Mouse (Mus musculus) liver, embryonic 15.5 days (tissue): ENCODE measurements at regions not wholly inside any gene's neighbourhood (a gene's known extent, or its start where the extent isn't known, plus 50 kb on each side); places are given as distances from the start of the nearest gene placed in this dataset.

Source experiments
- ATAC-seq: fragments of 200-750 bp; cut with Nextera tagmentation; 2 replicates; pipeline ENCODE4 v1.8.0; 2017; ENCODE audit warnings: moderate number of reproducible peaks, mild to moderate bottlenecking, moderate library complexity; ENCODE audit not compliant: insufficient read depth
- H3K27ac ChIP-seq: fragments of 300-500 bp; sonication (generic); replicated peaks from 2 replicates; pipeline ENCODE4 v1.5.1; 2015; ENCODE audit warnings: mild to moderate bottlenecking, inconsistent platforms
- H3K27me3 ChIP-seq: fragments of 300-500 bp; sonication (generic); 2 replicates; pipeline ENCODE4 v1.6.1; 2015; ENCODE audit warnings: mild to moderate bottlenecking, inconsistent platforms
- H3K36me3 ChIP-seq: fragments of 300-500 bp; sonication (generic); replicated peaks from 2 replicates; pipeline ENCODE4 v1.6.1; 2015; ENCODE audit warnings: moderate library complexity, mild to moderate bottlenecking, inconsistent platforms
- H3K4me1 ChIP-seq: fragments of 300-500 bp; sonication (generic); replicated peaks from 2 replicates; pipeline ENCODE4 v1.6.1; 2015; ENCODE audit warnings: inconsistent platforms
- H3K4me2 ChIP-seq: fragments of 300-500 bp; sonication (generic); 2 replicates; pipeline ENCODE4 v1.6.1; 2015; ENCODE audit warnings: moderate library complexity, mild to moderate bottlenecking, inconsistent platforms
- H3K4me3 ChIP-seq: fragments of 300-500 bp; sonication (generic); replicated peaks from 2 replicates; pipeline ENCODE4 v1.5.1; 2015; ENCODE audit warnings: mild to moderate bottlenecking, inconsistent platforms
- H3K9ac ChIP-seq: fragments of 300-500 bp; sonication (generic); 2 replicates; pipeline ENCODE4 v1.6.1; 2015; ENCODE audit warnings: moderate library complexity, mild to moderate bottlenecking, inconsistent platforms
- H3K9me3 ChIP-seq: fragments of 300-500 bp; sonication (generic); replicated peaks from 2 replicates; pipeline ENCODE4 v1.6.1; 2016; ENCODE audit warnings: inconsistent platforms
- WGBS: fragments of 180-500 bp; shearing (Covaris S2); methylation state at CpG from one replicate; pipeline ENCODE4 v1.1.7; 2015; ENCODE audit warnings: mixed read lengths; ENCODE audit not compliant: insufficient replicate concordance; 5-methylcytosine and 5-hydroxymethylcytosine counted together

- Histone ChIP-seq H3K9ac (no peak overlapping the region), H3K4me1 (no peaks in the 10 kb centered on the region), H3K4me3 (no peak overlapping the region), H3K27ac (no peak overlapping the region), H3K36me3 (no peaks in the 10 kb centered on the region), H3K9me3 (no peaks in the 10 kb centered on the region), H3K4me2 (no peak overlapping the region), H3K27me3 (no peaks in the 10 kb centered on the region)
- 83% methylated on average over 2 of the region's 2 CpGs for WGBS
- ATAC-seq = no peak
Observed at GRCm38 (mm10) chr8:57191153-57191552, 129.6 kb upstream of the Hand2 start.

GRCm38 (mm10) chr8:57200280-57200679, 120.5 kb upstream of the Hand2 start:
- Histone ChIP-seq H3K4me2 (no peak overlapping the region), H3K27ac (no peak overlapping the region), H3K27me3 (no peaks in the 10 kb centered on the region), H3K4me1 (no peaks in the 10 kb centered on the region), H3K9me3 (no peaks in the 10 kb centered on the region), H3K4me3 (no peak overlapping the region), H3K9ac (no peak overlapping the region), H3K36me3 (no peaks in the 10 kb centered on the region)
- ATAC-seq = no peak
- WGBS = 73% methylated on average over 8 of the region's 8 CpGs

- Histone ChIP-seq H3K9me3 (no peaks in the 10 kb centered on the region), H3K4me2 (no peak overlapping the region), H3K27ac (no peak overlapping the region), H3K27me3 (no peaks in the 10 kb centered on the region), H3K36me3 (no peaks in the 10 kb centered on the region), H3K9ac (no peak overlapping the region), H3K4me1 (no peaks in the 10 kb centered on the region), H3K4me3 (no peak overlapping the region)
- WGBS = 57% methylated on average over 6 of the region's 6 CpGs
- no peak for ATAC-seq
Observed at GRCm38 (mm10) chr8:57209584-57209983, 111.2 kb upstream of the Hand2 start.

DNA sequence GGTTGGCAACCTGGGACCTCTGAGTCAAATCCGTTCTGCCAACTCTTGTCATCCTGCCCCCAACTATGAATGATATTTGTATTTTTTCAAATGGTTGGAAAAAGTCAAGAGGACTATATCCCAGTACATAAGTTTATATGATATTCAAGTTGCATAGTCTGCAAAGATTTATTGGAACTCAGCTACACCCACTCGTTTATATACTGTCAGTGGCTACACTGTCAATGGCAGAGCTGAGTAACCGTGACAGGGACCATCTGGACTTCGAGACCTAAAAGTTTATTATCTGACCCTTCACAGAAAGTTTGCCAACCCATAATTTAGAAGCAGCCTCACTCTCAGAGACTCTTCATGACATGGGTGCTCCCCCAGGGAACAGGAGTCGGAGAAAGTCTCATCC, 107.7 kb upstream of the Hand2 start:
- Histone ChIP-seq H3K4me1 (no peaks in the 10 kb centered on the region), H3K27me3 (no peaks in the 10 kb centered on the region), H3K9ac (no peak overlapping the region), H3K27ac (no peak overlapping the region), H3K4me3 (no peak overlapping the region), H3K4me2 (no peak overlapping the region), H3K9me3 (no peaks in the 10 kb centered on the region), H3K36me3 (no peaks in the 10 kb centered on the region)
- 64% methylated on average over 5 of the region's 5 CpGs for WGBS
- no peak for ATAC-seq

GRCm38 (mm10) chr8:57213982-57214930, 106.5 kb upstream of the Hand2 start:
- Histone ChIP-seq H3K27ac (no peak overlapping the region), H3K9me3 (no peaks in the 10 kb centered on the region), H3K4me2 (no peak overlapping the region), H3K9ac (no peak overlapping the region), H3K4me1 (no peaks in the 10 kb centered on the region), H3K27me3 (no peaks in the 10 kb centered on the region), H3K4me3 (no peak overlapping the region), H3K36me3 (no peaks in the 10 kb centered on the region)
- WGBS = 74% methylated on average over 31 of the region's 31 CpGs
- no peak for ATAC-seq

GRCm38 (mm10) chr8:57230594-57230993, 90.2 kb upstream of the Hand2 start:
- H3K4me3 ChIP-seq = no peak overlapping the region
- no peaks in the 10 kb centered on the region for H3K4me1 ChIP-seq
- WGBS = 49% methylated on average over 4 of the region's 4 CpGs
- ATAC-seq = peak; percentile 79
- H3K36me3 ChIP-seq = no peaks in the 10 kb centered on the region
- H3K4me2 ChIP-seq = no peak overlapping the region
- H3K27me3 ChIP-seq = no peaks in the 10 kb centered on the region
- H3K9me3 ChIP-seq = no peaks in the 10 kb centered on the region
- no peak overlapping the region for H3K9ac ChIP-seq
- no peak overlapping the region for H3K27ac ChIP-seq

DNA sequence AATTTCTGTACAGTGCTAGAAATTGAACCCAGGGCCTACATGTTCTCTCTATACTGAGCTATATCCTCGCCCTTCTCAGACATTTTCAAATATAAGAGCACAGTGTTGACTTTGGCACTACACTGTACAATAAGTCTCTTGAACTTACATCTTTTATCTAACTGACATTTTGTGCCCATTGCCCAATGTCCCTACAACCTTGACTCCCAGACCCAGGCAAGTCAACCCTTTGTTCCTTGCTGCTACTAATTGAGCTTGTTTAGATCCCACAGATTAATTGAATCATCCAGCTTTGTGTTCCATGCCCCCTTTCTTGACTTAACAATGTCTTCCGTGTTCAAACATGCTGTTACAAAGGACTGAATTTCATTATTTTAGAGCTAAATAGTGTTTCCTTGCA, 78.5 kb upstream of the Hand2 start:
- Histone ChIP-seq H3K9me3 (no peaks in the 10 kb centered on the region), H3K4me3 (no peak overlapping the region), H3K36me3 (no peaks in the 10 kb centered on the region), H3K27ac (no peak overlapping the region), H3K9ac (no peak overlapping the region), H3K27me3 (no peaks in the 10 kb centered on the region), H3K4me2 (no peak overlapping the region), H3K4me1 (no peaks in the 10 kb centered on the region)
- 58% methylated on average over 2 of the region's 2 CpGs for WGBS
- no peak for ATAC-seq

DNA sequence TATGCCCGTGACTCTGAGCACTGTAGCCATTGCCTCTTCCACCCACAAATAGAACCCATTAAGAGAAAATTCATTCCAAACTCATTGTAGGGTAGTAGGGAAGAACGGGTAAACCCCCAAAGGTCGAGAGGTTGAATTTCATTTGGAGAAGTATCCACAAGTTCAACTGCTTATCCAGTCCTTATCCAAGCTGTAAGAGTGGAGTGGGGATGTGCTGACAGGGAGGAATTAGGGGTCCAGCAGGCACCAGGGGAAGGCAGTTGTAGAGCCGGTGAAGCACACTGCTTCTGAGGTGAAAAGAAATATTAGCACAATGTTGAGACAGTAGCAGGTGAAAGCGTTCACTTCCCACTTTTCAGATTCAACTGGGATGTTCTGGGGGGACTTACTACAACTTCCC, 71.7 kb upstream of the Hand2 start:
- no peak for ATAC-seq
- Histone ChIP-seq H3K9me3 (no peaks in the 10 kb centered on the region), H3K4me1 (no peaks in the 10 kb centered on the region), H3K36me3 (no peaks in the 10 kb centered on the region), H3K27ac (no peak overlapping the region), H3K4me3 (no peak overlapping the region), H3K9ac (no peak overlapping the region), H3K4me2 (no peak overlapping the region), H3K27me3 (no peaks in the 10 kb centered on the region)
- WGBS = 48% methylated on average over 5 of the region's 5 CpGs
